Mouse (Mus musculus) MEL (cell line): ENCODE measurements around the gene Irak2.
A peak's percentile ranks its signal among the peaks of the same experiment; 100 is the strongest.
"Not testable (repeated sequence)": the region's sequence is repeated elsewhere in the genome, so short reads cannot be mapped to it uniquely, and the experiment has no call there.

Experiments used
- CTCF ChIP-seq, 3 experiments: IDR thresholded peaks in 2 of 3; conservative IDR thresholded peaks in 1 of 3; 2 replicates each; pipeline ENCODE4 v1.5.1; 2011 to 2012; ENCODE audit warnings: low read length in 3 of 3, low read depth in 2 of 3, mild to moderate bottlenecking in 2 of 3, improper control_type of control experiment in 1 of 3, inconsistent platforms in 1 of 3, mixed read lengths in 1 of 3, moderate library complexity in 1 of 3; ENCODE audit not compliant: control insufficient read depth in 1 of 3, insufficient read depth in 1 of 3, poor library complexity in 1 of 3, severe bottlenecking in 1 of 3
- NRF1 ChIP-seq: IDR thresholded peaks from 2 replicates; pipeline ENCODE4 v1.6.1; 2014; ENCODE audit warnings: low read depth, mild to moderate bottlenecking, inconsistent platforms, low read length, improper control_type of control experiment, moderate library complexity; ENCODE audit not compliant: poor library complexity, insufficient read depth, severe bottlenecking
- POLR2A ChIP-seq, 2 experiments: IDR thresholded peaks; 2 replicates each; pipeline ENCODE4 v1.6.1; 2011 to 2012; ENCODE audit warnings: low read length in 2 of 2, mild to moderate bottlenecking in 2 of 2, control low read depth in 1 of 2, improper control_type of control experiment in 1 of 2, low read depth in 1 of 2, moderate library complexity in 1 of 2; ENCODE audit not compliant: control insufficient read depth in 1 of 2, insufficient read depth in 1 of 2, poor library complexity in 1 of 2

DNA sequence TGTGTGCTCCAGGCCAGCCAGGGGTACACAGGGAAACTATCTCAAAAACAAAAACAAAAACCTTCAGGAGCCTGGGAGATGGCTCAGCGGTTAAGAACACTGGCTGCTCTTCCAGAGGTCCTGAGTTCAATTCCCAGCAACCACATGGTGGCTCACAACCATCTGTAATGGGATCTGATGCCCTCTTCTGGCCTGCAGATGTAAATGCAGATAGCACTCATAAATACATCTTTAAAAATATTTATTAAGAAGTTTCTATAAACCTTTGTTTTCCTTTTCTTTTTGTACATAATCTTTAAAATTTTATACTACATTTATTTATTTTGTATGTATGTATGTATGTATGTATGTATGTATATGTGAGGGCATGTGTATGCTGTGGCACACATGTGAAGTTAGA is 33.8 kb downstream of the Irak2 start:
- TF ChIP-seq CTCF (IDR thresholded peaks at IDR 0.05 in 2 of 3, conservative IDR thresholded peaks at IDR 0.05 in 1 of 3; ENCODE audit: control insufficient read depth in 1 of 3, insufficient read depth in 1 of 3, low read depth in 2 of 3, low read length in 3 of 3, poor library complexity in 1 of 3, severe bottlenecking in 1 of 3) = peak in 2 of 3 experiments; percentile 27 to 36; a peak in 3 of 6 replicates
- TF ChIP-seq NRF1; POLR2A (IDR thresholded peaks at IDR 0.05; ENCODE audit: control insufficient read depth in 1 of 2, insufficient read depth in 1 of 2, low read depth in 1 of 2, low read length in 2 of 2, poor library complexity in 1 of 2): not testable (repeated sequence)
